Mouse (Mus musculus) hindbrain, embryonic 11.5 days (tissue): ENCODE results near the gene Cdh23. TPM values are rescaled to one million over a fixed set of nuclear protein-coding genes. Genes with fewer than 3 reads are reported as not detected.
A peak's percentile ranks its signal among the peaks of the same experiment; 100 is the strongest.

ENCODE experiments used
- ATAC-seq: fragments of 200-750 bp; cut with Nextera tagmentation; 2 replicates; pipeline ENCODE4 v1.8.0; 2017; ENCODE audit warnings: mild to moderate bottlenecking, moderate TSS enrichment, moderate library complexity; ENCODE audit not compliant: low FRiP score
- DNase-seq: peaks from one replicate; pipeline ENCODE4 v3.0.0-alpha.2; 2015; ENCODE audit warnings: low spot score
- H3K27ac ChIP-seq: fragments of 300-500 bp; sonication (generic); 2 replicates; pipeline ENCODE4 v1.5.1; 2014; ENCODE audit warnings: mild to moderate bottlenecking, low read depth, low read length
- H3K27me3 ChIP-seq: fragments of 300-500 bp; sonication (generic); 2 replicates; pipeline ENCODE4 v1.6.1; 2014; ENCODE audit warnings: mild to moderate bottlenecking, low read length, moderate library complexity, mixed read lengths; ENCODE audit not compliant: control insufficient read depth, insufficient read depth
- H3K36me3 ChIP-seq: fragments of 300-500 bp; sonication (generic); 2 replicates; pipeline ENCODE4 v1.6.1; 2014; ENCODE audit warnings: mild to moderate bottlenecking, low read length, moderate library complexity, mixed read lengths; ENCODE audit not compliant: control insufficient read depth, insufficient read depth
- H3K4me1 ChIP-seq: fragments of 300-500 bp; sonication (generic); replicated peaks from 2 replicates; pipeline ENCODE4 v1.6.1; 2014; ENCODE audit warnings: low read length, mixed read lengths; ENCODE audit not compliant: control insufficient read depth, insufficient read depth
- H3K4me2 ChIP-seq: fragments of 300-500 bp; sonication (generic); replicated peaks from 2 replicates; pipeline ENCODE4 v1.6.1; 2014; ENCODE audit warnings: mild to moderate bottlenecking, low read depth, low read length
- H3K4me3 ChIP-seq: fragments of 300-500 bp; sonication (generic); 2 replicates; pipeline ENCODE4 v1.5.1; 2014; ENCODE audit warnings: low read depth, low read length
- H3K9ac ChIP-seq: fragments of 300-500 bp; sonication (generic); 2 replicates; pipeline ENCODE4 v1.6.1; 2014; ENCODE audit warnings: low read depth, low read length
- H3K9me3 ChIP-seq: fragments of 300-500 bp; sonication (generic); 2 replicates; pipeline ENCODE4 v1.6.1; 2016; ENCODE audit warnings: low read length; ENCODE audit not compliant: control insufficient read depth
- WGBS: fragments of 180-500 bp; shearing (Covaris S2); extraction: QIAGEN DNeasy Blood & Tissue Kit; methylation state at CpG from one replicate; pipeline ENCODE4 v1.1.7; 2014; 5-methylcytosine and 5-hydroxymethylcytosine counted together
- polyA plus RNA-seq: library from polyadenylated mRNA; unstranded; fragments of >200 nt; fragmentation: Nextera tagmentation; extraction: Ambion mirVana; gene quantifications from 2 replicates; pipeline ENCODE4 v1.2.1, GENCODE M21; 2014

Gene Cdh23
- polyA plus RNA-seq, 1 experiment from 2014 or later: 1.6 TPM

DNA sequence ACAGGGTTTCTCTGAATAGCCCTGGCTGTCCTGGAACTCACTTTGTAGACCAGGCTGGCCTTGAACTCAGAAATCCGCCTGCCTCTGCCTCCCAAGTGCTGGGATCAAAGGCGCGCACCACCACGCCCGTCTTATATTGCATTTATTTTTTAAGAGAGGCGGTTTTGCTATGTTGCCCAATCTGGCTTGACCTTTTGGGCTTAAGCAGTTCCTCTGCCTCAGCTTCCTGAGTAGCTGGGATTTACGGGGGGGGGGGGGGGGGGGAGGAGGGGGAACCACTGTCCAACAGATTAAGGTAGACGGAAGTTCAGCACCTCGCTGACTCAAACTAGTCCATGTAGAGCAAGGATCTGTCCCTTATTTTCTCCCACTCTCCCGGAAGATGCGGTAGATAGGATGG, 427.6 kb downstream of the Cdh23 start:
- H3K27me3 ChIP-seq: no peaks in the 10 kb centered on the region
- no peak for DNase-seq
- H3K27ac ChIP-seq: no peak overlapping the region
- 93% methylated on average over 10 of the region's 11 CpGs for WGBS
- no peak overlapping the region for H3K9ac ChIP-seq
- ATAC-seq: no peak
- H3K4me3 ChIP-seq: no peak overlapping the region
- H3K4me2 ChIP-seq: no peak overlapping the region
- no peaks in the 10 kb centered on the region for H3K36me3 ChIP-seq
- H3K9me3 ChIP-seq: no peaks in the 10 kb centered on the region
- no peaks in the 10 kb centered on the region for H3K4me1 ChIP-seq

DNA sequence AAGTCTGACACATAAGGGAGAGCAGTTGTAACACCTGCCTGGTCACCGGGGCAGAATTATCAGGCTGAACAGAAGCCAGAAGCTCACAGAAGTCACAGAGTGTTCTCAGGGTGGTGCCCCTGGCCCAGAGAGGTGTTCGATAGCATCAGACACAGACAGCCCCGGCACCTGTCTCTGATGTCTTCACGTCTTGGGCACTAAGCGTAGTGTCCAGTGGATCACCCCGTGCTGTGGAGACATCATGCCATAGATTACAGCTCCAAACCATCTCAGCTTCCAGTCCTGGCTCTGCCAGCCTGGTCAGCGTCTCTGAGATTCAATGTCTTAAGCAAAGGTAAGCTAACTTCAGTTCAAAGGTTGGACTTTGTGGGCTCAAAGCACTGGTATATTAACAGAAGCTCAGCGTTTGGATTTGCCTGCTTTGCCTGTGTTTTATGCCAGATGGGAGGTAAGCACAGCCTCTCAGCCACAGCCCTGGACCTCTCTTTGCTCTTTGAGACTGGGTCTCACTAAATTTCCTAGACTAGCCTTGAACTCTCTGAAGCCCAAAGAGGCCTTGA, 429.4 kb downstream of the Cdh23 start:
- no peak overlapping the region for H3K4me2 ChIP-seq
- ATAC-seq (no peak), DNase-seq (no peak)
- H3K4me3 ChIP-seq: no peak overlapping the region
- WGBS: 90% methylated on average over 8 of the region's 8 CpGs
- no peaks in the 10 kb centered on the region for H3K36me3 ChIP-seq
- H3K4me1 ChIP-seq: no peaks in the 10 kb centered on the region
- H3K27me3 ChIP-seq: no peaks in the 10 kb centered on the region
- no peak overlapping the region for H3K27ac ChIP-seq
- H3K9ac ChIP-seq: no peak overlapping the region
- no peaks in the 10 kb centered on the region for H3K9me3 ChIP-seq

DNA sequence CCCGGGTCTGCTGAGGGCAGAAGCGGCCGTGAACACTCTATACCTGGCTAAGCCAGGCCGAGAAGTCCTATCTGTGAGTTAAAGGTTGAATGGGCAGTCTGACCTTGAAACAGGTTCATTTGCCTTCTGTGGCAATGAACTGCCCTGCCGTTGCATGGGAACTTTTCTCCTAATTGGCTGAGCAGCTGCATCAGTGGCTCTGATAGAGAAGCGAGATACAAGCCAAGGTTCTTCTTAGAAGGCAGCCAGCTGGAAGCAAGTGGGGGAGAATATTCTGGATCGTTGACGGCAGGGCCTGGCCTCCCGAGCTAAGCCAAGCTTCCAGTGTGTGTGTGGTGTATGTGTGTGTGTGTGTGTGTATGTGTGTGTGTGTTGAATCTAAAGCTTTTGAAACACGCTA, 431.0 kb downstream of the Cdh23 start:
- no peak overlapping the region for H3K4me3 ChIP-seq
- H3K9ac ChIP-seq: no peak overlapping the region
- H3K27ac ChIP-seq: no peak overlapping the region
- H3K4me2 ChIP-seq: no peak overlapping the region
- DNase-seq: no peak
- H3K36me3 ChIP-seq: no peaks in the 10 kb centered on the region
- no peaks in the 10 kb centered on the region for H3K4me1 ChIP-seq
- WGBS: 92% methylated on average over 10 of the region's 10 CpGs
- ATAC-seq: no peak
- no peaks in the 10 kb centered on the region for H3K27me3 ChIP-seq
- no peaks in the 10 kb centered on the region for H3K9me3 ChIP-seq

DNA sequence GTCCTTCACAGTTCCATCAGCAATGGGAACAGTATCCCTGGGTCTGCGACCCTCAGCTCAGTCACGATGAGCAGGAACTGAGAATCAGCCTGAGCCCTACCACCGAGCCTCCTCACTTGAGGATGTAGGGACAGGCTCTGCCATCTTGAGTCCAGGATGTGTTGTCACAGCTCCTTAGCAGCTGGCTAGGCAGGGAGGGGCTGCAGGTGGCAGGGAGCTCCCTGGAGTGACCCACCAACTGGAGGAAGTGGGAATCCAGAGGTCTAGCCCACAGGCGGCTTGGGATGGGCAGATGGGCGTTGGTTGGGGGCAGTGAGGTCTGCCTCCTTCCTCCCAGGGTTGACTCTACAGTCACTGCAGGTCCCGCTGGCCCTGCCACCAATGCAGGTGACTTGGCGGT, 432.9 kb downstream of the Cdh23 start:
- Histone ChIP-seq H3K9me3 (no peaks in the 10 kb centered on the region), H3K27me3 (no peaks in the 10 kb centered on the region), H3K4me3 (no peak overlapping the region), H3K4me2 (no peak overlapping the region), H3K9ac (no peak overlapping the region), H3K4me1 (no peaks in the 10 kb centered on the region), H3K36me3 (no peaks in the 10 kb centered on the region), H3K27ac (no peak overlapping the region)
- DNase-seq (no peak), ATAC-seq (no peak)
- 75% methylated on average over 7 of the region's 7 CpGs for WGBS

DNA sequence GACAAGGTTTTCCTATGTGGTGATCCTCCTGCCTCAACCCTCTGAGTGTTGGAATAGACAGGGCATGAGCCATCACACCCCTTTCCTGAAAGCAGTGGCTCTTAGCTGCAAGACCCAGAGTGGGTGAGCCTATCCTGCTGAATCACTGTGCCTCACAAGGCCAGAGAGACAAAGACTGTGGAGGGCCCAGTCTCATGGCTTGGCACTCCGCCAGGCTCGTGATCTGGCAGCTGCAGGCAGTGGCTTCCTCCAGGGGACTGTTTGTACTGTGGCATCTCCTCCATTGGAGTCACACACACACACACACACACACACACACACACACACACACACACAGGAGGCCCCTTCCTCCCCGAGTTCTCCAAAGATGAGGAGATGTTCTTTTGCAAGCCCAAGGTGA, 433.9 kb downstream of the Cdh23 start:
- H3K4me3 ChIP-seq: no peak overlapping the region
- ATAC-seq: peak; percentile 70
- DNase-seq: peak; percentile 60
- H3K36me3 ChIP-seq: no peaks in the 10 kb centered on the region
- WGBS: 68% methylated on average over 3 of the region's 3 CpGs
- no peaks in the 10 kb centered on the region for H3K9me3 ChIP-seq
- H3K4me1 ChIP-seq: no peaks in the 10 kb centered on the region
- H3K27ac ChIP-seq: no peak overlapping the region
- no peak overlapping the region for H3K4me2 ChIP-seq
- H3K27me3 ChIP-seq: no peaks in the 10 kb centered on the region
- H3K9ac ChIP-seq: no peak overlapping the region

DNA sequence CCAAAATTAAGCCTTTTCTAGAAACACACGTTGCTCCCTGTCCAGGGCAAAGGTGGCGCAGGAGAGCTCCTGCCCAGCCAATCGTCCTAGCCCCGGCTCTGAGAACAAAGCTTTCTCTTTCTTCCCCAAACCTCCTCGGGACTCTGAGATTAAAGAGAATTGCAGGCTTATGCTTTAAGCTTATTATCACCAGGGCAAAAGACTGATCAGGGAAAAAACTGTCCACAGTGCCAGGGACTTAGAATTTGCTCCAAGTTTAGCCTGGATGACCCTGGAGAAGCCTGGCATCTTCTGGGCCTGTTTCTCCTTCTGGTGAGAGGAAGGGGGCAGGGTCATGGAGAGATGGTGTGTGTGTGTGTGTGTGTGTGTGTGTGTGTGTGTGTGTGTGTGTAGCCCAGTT, 434.8 kb downstream of the Cdh23 start:
- Histone ChIP-seq H3K36me3 (no peaks in the 10 kb centered on the region), H3K4me3 (no peak overlapping the region), H3K9me3 (no peaks in the 10 kb centered on the region), H3K4me1 (no peaks in the 10 kb centered on the region), H3K4me2 (no peak overlapping the region), H3K9ac (no peak overlapping the region), H3K27ac (no peak overlapping the region), H3K27me3 (no peaks in the 10 kb centered on the region)
- DNase-seq (no peak), ATAC-seq (no peak)
- whole genome bisulfite sequencing: 42% methylated on average over 5 of the region's 5 CpGs

DNA sequence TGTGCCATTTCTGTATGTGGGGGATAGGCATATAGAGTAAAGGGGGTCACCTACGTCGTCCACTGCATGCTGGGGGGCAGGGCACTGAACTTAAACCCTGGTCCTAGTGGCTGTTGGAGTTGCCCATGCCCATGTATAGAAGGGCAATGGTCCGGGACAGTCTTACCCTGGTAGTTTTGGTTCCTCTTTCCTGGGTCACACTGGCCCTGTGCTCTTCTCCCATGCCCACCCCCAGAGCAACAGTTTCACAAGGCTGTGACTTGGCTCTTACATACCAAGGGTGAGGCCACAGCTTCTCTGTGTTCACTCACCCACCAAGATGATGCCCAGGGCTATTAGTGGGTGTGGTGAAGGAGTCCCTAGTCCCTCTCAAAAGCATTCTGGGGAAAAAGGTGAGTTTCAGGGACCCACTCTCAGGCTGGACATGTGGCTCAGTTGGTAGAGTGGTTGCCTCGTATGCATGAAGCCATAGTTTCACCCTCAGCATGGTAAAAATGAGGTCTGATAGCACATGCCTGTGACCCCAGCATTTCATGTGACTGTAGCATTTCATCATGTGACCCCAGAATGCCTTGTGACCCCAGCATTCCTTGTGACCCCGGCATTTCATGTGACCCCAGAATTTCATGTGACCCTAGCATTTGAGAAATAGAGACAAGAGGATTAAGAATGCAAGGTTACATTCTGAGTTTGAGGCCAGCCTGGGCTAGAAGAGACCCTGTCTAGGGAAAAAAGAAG, 435.6 kb downstream of the Cdh23 start:
- Histone ChIP-seq H3K4me2 (no peak overlapping the region), H3K36me3 (no peaks in the 10 kb centered on the region), H3K27me3 (no peaks in the 10 kb centered on the region), H3K9me3 (no peaks in the 10 kb centered on the region), H3K9ac (no peak overlapping the region), H3K4me1 (no peaks in the 10 kb centered on the region), H3K4me3 (no peak overlapping the region), H3K27ac (no peak overlapping the region)
- ATAC-seq (no peak), DNase-seq (no peak)
- WGBS: 85% methylated on average over 5 of the region's 5 CpGs

DNA sequence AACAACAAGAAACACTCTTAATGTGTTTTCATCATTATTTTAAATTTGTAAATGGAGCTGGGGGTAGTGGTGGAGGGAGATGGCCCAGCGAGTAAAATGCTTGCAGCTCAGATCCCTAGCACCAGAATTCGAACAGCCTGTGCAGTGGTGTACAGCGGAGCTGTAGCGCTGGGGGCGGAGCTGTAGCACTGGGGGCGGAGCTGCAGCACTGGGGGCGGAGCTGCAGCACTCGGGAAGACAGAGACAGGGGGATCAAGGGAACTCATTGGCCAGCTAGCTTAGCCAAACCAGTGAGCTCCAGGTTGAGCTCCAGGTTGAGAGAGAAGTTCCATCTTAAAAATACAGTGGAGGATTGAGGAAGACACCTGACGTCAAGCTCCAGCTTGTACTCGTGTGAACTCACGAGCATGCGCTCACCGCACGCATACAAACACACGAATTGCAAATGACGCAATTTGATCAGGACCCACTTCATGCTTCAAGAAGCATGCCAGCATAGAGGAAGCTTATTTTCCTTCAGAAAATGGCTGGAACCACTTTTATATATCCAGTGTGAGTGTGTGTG, 438.9 kb downstream of the Cdh23 start:
- H3K9me3 ChIP-seq: no peaks in the 10 kb centered on the region
- DNase-seq (no peak), ATAC-seq (no peak)
- no peak overlapping the region for H3K27ac ChIP-seq
- no peak overlapping the region for H3K4me2 ChIP-seq
- WGBS: 63% methylated on average over 16 of the region's 16 CpGs
- H3K4me1 ChIP-seq: no peaks in the 10 kb centered on the region
- no peaks in the 10 kb centered on the region for H3K27me3 ChIP-seq
- no peak overlapping the region for H3K9ac ChIP-seq
- no peaks in the 10 kb centered on the region for H3K36me3 ChIP-seq
- no peak overlapping the region for H3K4me3 ChIP-seq

DNA sequence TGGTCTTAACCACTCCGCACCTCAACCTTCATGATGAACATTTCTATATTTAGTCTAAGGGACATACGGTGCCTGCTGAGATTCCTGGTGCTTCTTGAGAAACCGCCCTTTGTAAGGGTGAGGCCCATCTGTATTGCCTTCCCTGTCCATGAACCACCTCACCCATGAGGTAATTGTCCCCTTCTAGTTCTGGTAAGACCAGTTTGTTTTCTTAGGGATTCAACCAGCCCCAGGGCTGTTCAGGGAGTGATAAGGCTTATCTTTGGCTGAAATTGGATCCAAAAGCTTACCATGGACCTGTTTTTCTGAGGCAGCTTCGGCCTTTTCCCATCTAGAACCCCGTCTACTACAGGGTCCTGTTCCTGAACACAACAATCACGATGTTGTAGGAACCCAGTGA, 440.2 kb downstream of the Cdh23 start:
- DNase-seq (no peak), ATAC-seq (no peak)
- WGBS: 89% methylated on average over 6 of the region's 6 CpGs
- no peaks in the 10 kb centered on the region for H3K36me3 ChIP-seq
- H3K4me2 ChIP-seq: no peak overlapping the region
- H3K27ac ChIP-seq: no peak overlapping the region
- no peaks in the 10 kb centered on the region for H3K27me3 ChIP-seq
- H3K4me1 ChIP-seq: no peaks in the 10 kb centered on the region
- H3K4me3 ChIP-seq: no peak overlapping the region
- H3K9ac ChIP-seq: no peak overlapping the region
- no peaks in the 10 kb centered on the region for H3K9me3 ChIP-seq
